Mouse (Mus musculus): ENCODE data around the gene Ptprj. TPM values are rescaled to one million over a fixed set of nuclear protein-coding genes. Genes with fewer than 3 reads are reported as not detected.

Gene Ptprj
- polyA plus RNA-seq, 1 experiment from 2014 or later = 1.5 TPM

DNA sequence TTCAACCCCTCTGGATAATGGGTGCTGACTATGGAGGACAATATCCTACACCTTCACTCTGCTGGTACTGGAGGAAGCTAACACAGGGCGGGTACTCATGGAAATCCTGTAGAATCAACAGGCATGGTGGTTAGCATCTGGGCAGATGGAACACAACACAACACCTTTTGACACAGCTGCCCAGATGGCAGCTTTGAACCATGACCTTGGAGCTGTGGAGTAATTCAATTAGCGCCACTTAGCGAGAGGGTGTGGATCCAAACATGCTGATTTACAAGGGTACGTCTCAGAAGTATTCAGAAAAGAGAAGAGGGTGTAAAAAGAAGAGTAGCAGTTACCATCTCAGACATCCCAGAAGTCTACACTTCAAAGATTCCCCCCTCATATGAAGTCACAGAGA lies 25.6 kb downstream of the Ptprj start:
- 71% methylated on average over 4 of the region's 4 CpGs for WGBS
- no peak for ATAC-seq (ENCODE audit: insufficient number of reproducible peaks, low FRiP score, low TSS enrichment, low read depth)
- Histone ChIP-seq H3K9me3 (no peaks in the 10 kb centered on the region), H3K36me3 (no peaks in the 10 kb centered on the region), H3K27ac (no peak overlapping the region), H3K4me3 (no peak overlapping the region), H3K9ac (no peak overlapping the region), H3K4me2 (no peak overlapping the region), H3K4me1 (no peaks in the 10 kb centered on the region; the same call in 1 of the 2 replicates), H3K27me3 (no peaks in the 10 kb centered on the region)

DNA sequence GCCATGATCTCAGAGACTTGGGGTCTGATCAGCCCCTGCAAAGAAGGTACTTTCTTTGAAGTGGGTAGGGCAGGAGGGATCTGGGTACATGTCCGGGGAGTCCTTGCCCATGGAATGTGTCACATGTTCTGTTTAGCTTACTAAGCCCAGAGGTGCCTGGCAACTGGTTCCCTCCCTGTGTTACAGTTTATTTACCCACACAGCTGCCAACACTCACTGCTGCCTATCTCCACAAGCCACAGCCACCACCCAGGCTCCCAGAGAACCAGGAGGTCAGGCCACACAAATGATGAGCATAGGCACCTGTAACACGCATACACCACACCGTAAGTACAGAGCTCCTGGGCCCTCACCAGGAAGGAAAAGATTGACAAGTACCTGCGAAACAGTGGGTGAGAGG lies 26.6 kb downstream of the Ptprj start:
- H3K9ac ChIP-seq = no peak overlapping the region
- ATAC-seq (ENCODE audit: insufficient number of reproducible peaks, low FRiP score, low TSS enrichment, low read depth) = no peak
- no peak overlapping the region for H3K27ac ChIP-seq
- no peaks in the 10 kb centered on the region for H3K27me3 ChIP-seq
- no peaks in the 10 kb centered on the region for H3K9me3 ChIP-seq
- H3K4me2 ChIP-seq = no peak overlapping the region
- H3K36me3 ChIP-seq = no peaks in the 10 kb centered on the region
- 84% methylated on average over 4 of the region's 4 CpGs for WGBS
- H3K4me3 ChIP-seq = no peak overlapping the region
- H3K4me1 ChIP-seq = no peaks in the 10 kb centered on the region

DNA sequence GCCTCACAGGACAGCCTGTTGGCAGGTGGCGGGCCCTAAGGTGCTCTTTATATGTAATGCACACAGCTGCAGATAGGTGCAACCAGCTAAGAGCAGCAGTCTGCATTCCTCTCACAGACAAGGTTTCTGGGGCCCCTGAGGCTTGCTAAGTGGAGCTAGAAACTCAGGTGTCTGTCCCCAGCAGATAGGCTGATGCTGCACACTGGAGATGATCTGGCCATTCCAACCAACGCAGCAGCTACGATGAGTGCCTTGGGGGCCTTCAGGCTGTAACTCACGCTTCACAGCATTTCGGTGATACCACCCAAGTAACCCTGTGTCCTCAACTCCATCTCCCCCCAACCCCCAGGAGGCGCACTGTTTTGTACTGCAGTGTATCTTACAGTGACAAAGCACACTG lies 29.8 kb downstream of the Ptprj start:
- Histone ChIP-seq H3K36me3 (no peaks in the 10 kb centered on the region), H3K27me3 (no peaks in the 10 kb centered on the region), H3K4me3 (no peak overlapping the region), H3K4me1 (no peaks in the 10 kb centered on the region), H3K9ac (no peak overlapping the region), H3K9me3 (no peaks in the 10 kb centered on the region), H3K4me2 (no peak overlapping the region), H3K27ac (no peak overlapping the region)
- ATAC-seq (ENCODE audit: insufficient number of reproducible peaks, low FRiP score, low TSS enrichment, low read depth) = no peak
- 82% methylated on average over 6 of the region's 6 CpGs for WGBS

DNA sequence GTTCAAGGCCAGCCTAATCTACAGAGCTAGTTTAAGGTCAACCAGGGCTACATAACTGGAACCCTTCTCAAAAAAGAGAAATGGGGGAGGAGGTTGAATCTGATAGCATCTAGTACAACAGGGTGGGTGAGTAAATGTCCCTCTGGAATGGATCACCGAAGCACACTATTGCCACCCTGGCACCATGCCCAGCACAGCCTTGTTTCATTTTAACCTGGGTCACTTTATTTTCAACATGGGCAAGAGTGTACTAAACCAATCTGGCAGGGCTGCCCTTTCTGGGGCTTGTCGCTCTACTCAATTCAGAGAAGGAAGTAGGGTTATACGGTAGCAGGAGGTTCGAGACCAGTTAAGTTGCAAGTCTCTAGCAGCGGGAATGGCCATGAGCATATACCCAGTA lies 31.9 kb downstream of the Ptprj start:
- 79% methylated on average over 5 of the region's 5 CpGs for WGBS
- Histone ChIP-seq H3K4me3 (no peak overlapping the region), H3K9ac (no peak overlapping the region), H3K27ac (no peak overlapping the region), H3K4me2 (no peak overlapping the region), H3K27me3 (no peaks in the 10 kb centered on the region), H3K9me3 (no peaks in the 10 kb centered on the region), H3K36me3 (no peaks in the 10 kb centered on the region), H3K4me1 (no peaks in the 10 kb centered on the region)
- no peak for ATAC-seq (ENCODE audit: insufficient number of reproducible peaks, low FRiP score, low TSS enrichment, low read depth)

DNA sequence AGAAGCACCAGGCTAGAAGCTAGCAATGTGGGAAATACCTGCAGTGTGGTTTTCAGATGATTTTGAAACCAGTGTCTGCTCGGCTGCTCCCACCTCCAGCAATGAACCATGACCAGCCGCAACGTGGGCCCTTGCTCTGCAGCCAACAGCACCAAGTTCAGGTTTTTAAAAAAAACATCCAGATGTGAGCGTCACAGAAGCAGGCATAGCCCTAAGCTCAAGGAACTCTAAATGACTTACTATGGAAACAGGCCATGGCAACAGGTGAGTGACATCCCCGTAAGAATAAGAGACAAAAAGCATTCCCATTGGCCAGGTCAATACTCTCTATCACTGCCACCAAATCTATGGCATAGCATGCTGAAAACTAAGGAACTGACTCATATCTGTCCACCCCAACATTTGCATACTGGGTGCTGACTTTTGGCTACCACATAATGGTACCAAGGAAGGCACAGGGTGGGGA lies 33.3 kb downstream of the Ptprj start:
- no peak for ATAC-seq (ENCODE audit: insufficient number of reproducible peaks, low FRiP score, low TSS enrichment, low read depth)
- Histone ChIP-seq H3K36me3 (no peaks in the 10 kb centered on the region), H3K4me2 (no peak overlapping the region), H3K4me1 (no peaks in the 10 kb centered on the region), H3K4me3 (no peak overlapping the region), H3K27me3 (no peaks in the 10 kb centered on the region), H3K9ac (no peak overlapping the region), H3K27ac (no peak overlapping the region), H3K9me3 (no peaks in the 10 kb centered on the region)
- 79% methylated on average over 5 of the region's 5 CpGs for WGBS

DNA sequence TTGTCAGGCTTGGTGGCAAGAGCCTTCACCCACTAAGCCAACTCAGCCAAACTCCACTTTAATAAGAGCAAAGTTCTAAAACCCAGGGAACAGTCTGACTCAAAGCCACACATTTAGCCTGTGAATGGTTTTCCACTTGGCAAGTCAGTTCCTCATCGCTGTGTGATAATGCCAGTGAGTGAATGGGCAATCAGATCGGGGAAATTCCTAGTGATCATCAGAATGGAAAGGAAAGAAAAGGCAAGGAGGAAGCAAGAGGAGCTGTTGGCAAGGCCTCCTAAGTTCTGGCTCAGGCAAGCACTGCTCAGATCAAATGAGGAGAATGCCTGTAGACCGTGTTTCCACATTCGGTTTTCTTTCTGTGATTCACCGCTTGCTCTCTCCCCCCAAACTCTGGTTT lies 35.2 kb downstream of the Ptprj start:
- WGBS = 76% methylated on average over 5 of the region's 5 CpGs

DNA sequence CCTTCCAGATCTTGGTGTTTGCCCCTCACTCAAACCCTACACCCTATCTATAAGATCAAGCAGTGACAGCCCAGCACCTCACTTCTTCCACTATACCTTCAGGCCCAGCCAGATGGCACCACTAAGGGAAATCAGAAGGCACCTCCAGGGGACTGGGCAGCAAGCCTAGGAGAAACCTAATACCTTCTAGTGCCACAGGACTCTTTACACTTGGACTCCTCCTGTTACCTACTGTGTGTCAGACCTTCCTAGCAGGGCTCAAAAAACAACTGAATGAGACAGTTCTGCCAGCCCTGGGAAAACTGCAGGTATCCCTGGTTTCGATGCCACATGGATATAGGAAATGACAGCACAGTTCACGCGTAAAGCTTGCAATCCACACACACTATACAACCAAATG lies 36.5 kb downstream of the Ptprj start:
- Histone ChIP-seq H3K9me3 (no peaks in the 10 kb centered on the region), H3K9ac (no peak overlapping the region), H3K27ac (no peak overlapping the region), H3K4me1 (no peaks in the 10 kb centered on the region), H3K4me3 (no peak overlapping the region), H3K36me3 (no peaks in the 10 kb centered on the region), H3K27me3 (no peaks in the 10 kb centered on the region), H3K4me2 (no peak overlapping the region)
- WGBS = 94% methylated on average over 3 of the region's 3 CpGs
- ATAC-seq (ENCODE audit: insufficient number of reproducible peaks, low FRiP score, low TSS enrichment, low read depth) = no peak

More for the DNA sequence above, 35.2 kb downstream of the Ptprj start:
- H3K27ac ChIP-seq = no peak overlapping the region
- H3K4me2 ChIP-seq = no peak overlapping the region
- no peaks in the 10 kb centered on the region for H3K4me1 ChIP-seq
- no peak for ATAC-seq (ENCODE audit: insufficient number of reproducible peaks, low FRiP score, low TSS enrichment, low read depth)
- H3K4me3 ChIP-seq = no peak overlapping the region
- no peaks in the 10 kb centered on the region for H3K36me3 ChIP-seq
- no peaks in the 10 kb centered on the region for H3K9me3 ChIP-seq
- H3K27me3 ChIP-seq = no peaks in the 10 kb centered on the region
- H3K9ac ChIP-seq = no peak overlapping the region

- Histone ChIP-seq H3K9ac (no peak overlapping the region), H3K4me1 (no peaks in the 10 kb centered on the region), H3K27me3 (no peaks in the 10 kb centered on the region), H3K9me3 (no peaks in the 10 kb centered on the region), H3K4me3 (no peak overlapping the region), H3K36me3 (no peaks in the 10 kb centered on the region), H3K27ac (no peak overlapping the region), H3K4me2 (no peak overlapping the region)
- 91% methylated on average over 6 of the region's 6 CpGs for WGBS
- ATAC-seq (ENCODE audit: insufficient number of reproducible peaks, low FRiP score, low TSS enrichment, low read depth) = no peak
Observed at GRCm38 (mm10) chr2:90543106-90543702, 37.2 kb downstream of the Ptprj start.

DNA sequence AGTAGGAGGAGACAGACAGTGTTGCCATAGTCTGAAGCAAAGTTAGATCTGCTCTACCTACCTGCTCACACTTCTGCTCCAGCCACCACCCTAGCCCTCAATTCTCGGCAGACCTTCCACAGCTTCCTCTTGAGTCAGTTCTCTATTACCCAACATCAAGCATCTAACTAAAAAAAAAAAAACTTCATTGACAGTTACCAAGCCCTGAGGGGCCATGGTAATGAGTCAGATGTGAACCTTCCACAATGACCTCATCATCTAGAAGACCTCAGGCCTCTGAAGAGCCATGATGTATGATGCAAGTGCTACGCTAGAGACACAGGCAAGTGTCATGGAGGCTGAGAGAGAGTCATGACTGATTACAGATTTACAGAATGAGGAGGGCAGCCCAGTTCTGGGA lies 37.8 kb downstream of the Ptprj start:
- H3K36me3 ChIP-seq = no peaks in the 10 kb centered on the region
- H3K4me1 ChIP-seq = no peaks in the 10 kb centered on the region
- ATAC-seq (ENCODE audit: insufficient number of reproducible peaks, low FRiP score, low TSS enrichment, low read depth) = no peak
- H3K4me3 ChIP-seq = no peak overlapping the region
- H3K4me2 ChIP-seq = no peak overlapping the region
- no peak overlapping the region for H3K27ac ChIP-seq
- WGBS = 80% methylated on average over 2 of the region's 2 CpGs
- no peaks in the 10 kb centered on the region for H3K9me3 ChIP-seq
- H3K9ac ChIP-seq = no peak overlapping the region
- H3K27me3 ChIP-seq = no peaks in the 10 kb centered on the region

DNA sequence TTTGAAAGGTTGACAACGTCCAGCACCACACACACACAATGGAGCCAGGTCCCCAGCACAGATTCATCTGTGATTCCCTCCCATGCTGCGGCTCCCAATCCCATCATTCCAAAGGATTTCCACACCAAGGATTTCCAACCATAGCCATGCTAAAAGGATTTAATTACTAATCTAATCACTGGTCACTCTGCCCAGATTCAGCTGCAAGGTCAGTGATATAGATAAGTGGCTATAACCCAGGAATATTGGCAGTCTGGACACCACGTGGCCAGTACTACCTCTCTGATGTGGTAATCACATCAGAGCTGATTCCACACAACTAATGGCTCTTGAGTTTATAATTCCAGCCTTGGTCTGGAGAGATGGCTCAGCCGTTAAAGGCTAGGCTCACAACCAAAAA lies 41.2 kb downstream of the Ptprj start:
- no peak for ATAC-seq (ENCODE audit: insufficient number of reproducible peaks, low FRiP score, low TSS enrichment, low read depth)
- H3K9me3 ChIP-seq = no peaks in the 10 kb centered on the region
- no peak overlapping the region for H3K4me3 ChIP-seq
- H3K36me3 ChIP-seq = no peaks in the 10 kb centered on the region
- no peak overlapping the region for H3K4me2 ChIP-seq
- no peaks in the 10 kb centered on the region for H3K4me1 ChIP-seq
- H3K27ac ChIP-seq = no peak overlapping the region
- no peaks in the 10 kb centered on the region for H3K27me3 ChIP-seq
- no peak overlapping the region for H3K9ac ChIP-seq
- WGBS = 86% methylated on average over 4 of the region's 4 CpGs

DNA sequence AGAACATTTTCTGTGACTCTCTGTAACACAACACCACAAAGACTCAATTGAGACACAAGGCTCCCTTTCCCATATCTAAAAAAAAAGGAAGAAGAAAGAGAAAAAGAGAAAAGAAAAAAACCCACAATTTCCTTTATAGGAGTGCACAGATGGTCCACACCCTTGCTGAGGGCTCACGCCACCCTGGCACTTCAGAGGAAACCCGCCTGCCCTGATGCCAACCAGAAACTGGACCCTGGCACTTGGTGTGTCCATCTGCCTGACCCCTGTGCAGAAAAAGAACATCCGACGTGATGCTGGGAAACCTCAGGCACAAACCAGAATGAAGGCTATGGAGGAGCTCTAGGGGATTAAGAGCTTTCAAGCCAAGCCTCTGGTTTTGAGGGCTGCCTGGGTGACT lies 43.2 kb downstream of the Ptprj start:
- Histone ChIP-seq H3K4me3 (no peak overlapping the region), H3K36me3 (no peaks in the 10 kb centered on the region), H3K27ac (no peak overlapping the region), H3K27me3 (no peaks in the 10 kb centered on the region), H3K9ac (no peak overlapping the region), H3K4me2 (no peak overlapping the region), H3K4me1 (no peaks in the 10 kb centered on the region), H3K9me3 (no peaks in the 10 kb centered on the region)
- ATAC-seq (ENCODE audit: insufficient number of reproducible peaks, low FRiP score, low TSS enrichment, low read depth) = no peak
- 62% methylated on average over 4 of the region's 4 CpGs for WGBS

GRCm38 (mm10) chr2:90536555-90536954 lies 43.9 kb downstream of the Ptprj start:
- Histone ChIP-seq H3K4me1 (no peaks in the 10 kb centered on the region), H3K27ac (no peak overlapping the region), H3K4me3 (no peak overlapping the region), H3K36me3 (no peaks in the 10 kb centered on the region), H3K9ac (no peak overlapping the region), H3K9me3 (no peaks in the 10 kb centered on the region), H3K27me3 (no peaks in the 10 kb centered on the region), H3K4me2 (no peak overlapping the region)
- no peak for ATAC-seq (ENCODE audit: insufficient number of reproducible peaks, low FRiP score, low TSS enrichment, low read depth)
- 18% methylated on average over 9 of the region's 9 CpGs for WGBS

DNA sequence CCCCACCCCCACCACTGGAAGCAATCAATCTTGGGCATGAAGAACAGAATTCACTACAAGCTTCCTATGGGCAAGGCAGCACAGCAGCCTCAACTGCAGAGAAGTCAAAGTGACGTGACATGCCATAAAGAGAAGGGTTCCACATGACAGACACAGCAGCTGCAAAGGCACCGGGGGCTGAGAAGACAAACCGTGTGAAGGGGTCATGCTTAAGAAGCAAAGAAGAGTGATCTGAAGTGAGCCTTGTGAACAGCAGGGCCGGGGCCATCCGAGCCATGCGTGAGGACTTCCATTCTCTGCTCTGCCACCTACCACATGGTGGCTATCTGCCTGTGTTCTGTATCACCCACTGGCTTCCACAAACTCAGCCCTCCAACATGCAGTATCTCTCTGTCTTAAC lies 45.7 kb downstream of the Ptprj start:
- H3K9me3 ChIP-seq = no peaks in the 10 kb centered on the region
- no peak overlapping the region for H3K4me2 ChIP-seq
- H3K4me1 ChIP-seq = no peaks in the 10 kb centered on the region
- H3K36me3 ChIP-seq = no peaks in the 10 kb centered on the region
- H3K9ac ChIP-seq = no peak overlapping the region
- 78% methylated on average over 6 of the region's 6 CpGs for WGBS
- H3K27ac ChIP-seq = no peak overlapping the region
- no peak overlapping the region for H3K4me3 ChIP-seq
- no peaks in the 10 kb centered on the region for H3K27me3 ChIP-seq
- ATAC-seq (ENCODE audit: insufficient number of reproducible peaks, low FRiP score, low TSS enrichment, low read depth) = no peak
